Mouse (Mus musculus) testis, adult 2 months (tissue): ENCODE data around the gene Il4i1. TPM values are rescaled to one million over a fixed set of nuclear protein-coding genes. Genes with fewer than 3 reads are reported as not detected.

ENCODE experiments used
- H3K27ac ChIP-seq: fragments of 200-500 bp; 2 replicates; pipeline ENCODE4 v1.5.1; 2012; ENCODE audit warnings: low read depth, low read length; ENCODE audit not compliant: control insufficient read depth, insufficient read depth
- H3K27me3 ChIP-seq: fragments of 200-500 bp; 2 replicates; pipeline ENCODE4 v1.6.1; 2012; ENCODE audit warnings: mild to moderate bottlenecking, low read length, moderate library complexity; ENCODE audit not compliant: control insufficient read depth, insufficient read depth
- H3K36me3 ChIP-seq: fragments of 200-500 bp; 2 replicates; pipeline ENCODE4 v1.6.1; 2012; ENCODE audit warnings: mild to moderate bottlenecking, low read length; ENCODE audit not compliant: control insufficient read depth, insufficient read depth
- H3K4me1 ChIP-seq: fragments of 200-500 bp; 2 replicates; pipeline ENCODE4 v1.6.1; 2012; ENCODE audit warnings: low read length; ENCODE audit not compliant: control insufficient read depth, insufficient read depth
- H3K4me3 ChIP-seq: fragments of 200-500 bp; 2 replicates; pipeline ENCODE4 v1.5.1; 2012; ENCODE audit warnings: low read depth, mild to moderate bottlenecking, low read length, moderate library complexity, mixed read lengths; ENCODE audit not compliant: control insufficient read depth
- CTCF ChIP-seq: fragments of 200-500 bp; IDR thresholded peaks from 2 replicates; pipeline ENCODE4 v1.5.1; 2012; ENCODE audit warnings: low read depth, mild to moderate bottlenecking, inconsistent platforms, low read length, moderate library complexity; ENCODE audit not compliant: control insufficient read depth, insufficient read depth, insufficient replicate concordance
- POLR2A ChIP-seq: fragments of 200-500 bp; IDR thresholded peaks from 2 replicates; pipeline ENCODE4 v1.6.1; 2012; ENCODE audit warnings: low read depth, mild to moderate bottlenecking, inconsistent platforms, low read length, moderate library complexity; ENCODE audit not compliant: control insufficient read depth
- polyA plus RNA-seq: library from polyadenylated mRNA; depleted of rRNA; stranded (reverse); fragments of >200 nt; gene quantifications from 2 replicates; pipeline ENCODE4 v1.2.3, GENCODE M21; 2012

The Il4i1 gene
- polyA plus RNA-seq, 1 experiment, result 97.2 TPM

DNA sequence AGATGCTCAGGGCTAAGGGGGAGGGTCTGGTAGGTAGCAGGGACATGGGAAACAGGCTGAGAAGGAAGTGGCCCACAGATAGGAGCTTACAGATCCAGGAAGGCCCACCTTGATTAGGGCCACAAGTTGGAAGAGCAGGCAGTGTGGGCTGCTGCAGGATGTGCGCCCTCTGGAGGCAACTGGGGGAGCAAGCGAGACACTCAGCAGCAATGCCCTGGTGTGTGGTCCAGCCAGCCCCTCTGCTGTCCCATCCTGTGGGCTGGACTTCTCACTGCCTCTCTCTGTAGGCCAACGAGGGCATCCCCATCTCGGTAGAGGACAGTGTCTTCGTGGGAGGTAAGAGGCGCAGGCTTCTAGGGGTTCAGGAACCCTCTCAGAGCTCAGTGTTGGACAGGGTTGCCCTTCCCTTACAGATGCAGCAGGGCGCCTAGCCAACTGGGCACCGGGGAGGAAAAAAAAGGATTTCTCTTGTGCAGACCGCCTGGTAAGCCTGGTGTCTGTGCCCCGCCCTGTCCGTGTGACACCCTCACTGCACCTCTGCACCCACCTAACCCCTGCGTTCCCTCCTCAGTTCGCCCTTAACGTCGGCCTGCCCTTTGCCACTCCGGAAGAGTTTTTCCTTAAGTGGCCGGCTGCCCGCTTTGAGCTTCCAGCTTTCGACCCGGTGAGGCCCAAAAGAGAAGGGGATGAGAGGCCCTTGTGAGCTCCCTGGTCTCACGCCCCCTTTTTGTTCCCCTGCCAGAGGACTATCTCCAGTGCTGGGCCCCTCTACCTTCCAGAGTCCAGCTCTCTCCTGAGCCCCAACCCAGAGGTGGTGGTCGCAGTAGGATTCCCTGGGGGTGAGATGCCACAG, 44.6 kb downstream of the Il4i1 start:
- Histone ChIP-seq H3K36me3 (no peaks in the 10 kb centered on the region), H3K4me1 (peaks cover 29% of the 10 kb centered on the region), H3K4me3 (no peak overlapping the region)

GRCm38 (mm10) chr7:44861429-44861816, 45.2 kb downstream of the Il4i1 start:
- H3K4me1 ChIP-seq, result peaks cover 26% of the 10 kb centered on the region
- no peak for TF ChIP-seq CTCF
- TF ChIP-seq POLR2A, result no peak
- H3K36me3 ChIP-seq, result no peaks in the 10 kb centered on the region
- no peaks in the 10 kb centered on the region for H3K27me3 ChIP-seq
- no peak overlapping the region for H3K4me3 ChIP-seq
- H3K27ac ChIP-seq, result peak overlapping the region; percentile 16; the same call in 1 of the 2 replicates

More for the DNA sequence above, 44.6 kb downstream of the Il4i1 start:
- H3K27me3 ChIP-seq, result no peaks in the 10 kb centered on the region
- TF ChIP-seq POLR2A, result no peak
- TF ChIP-seq CTCF, result peak; percentile 82
- peak overlapping the region; percentile 27; the same call in 1 of the 2 replicates for H3K27ac ChIP-seq

DNA sequence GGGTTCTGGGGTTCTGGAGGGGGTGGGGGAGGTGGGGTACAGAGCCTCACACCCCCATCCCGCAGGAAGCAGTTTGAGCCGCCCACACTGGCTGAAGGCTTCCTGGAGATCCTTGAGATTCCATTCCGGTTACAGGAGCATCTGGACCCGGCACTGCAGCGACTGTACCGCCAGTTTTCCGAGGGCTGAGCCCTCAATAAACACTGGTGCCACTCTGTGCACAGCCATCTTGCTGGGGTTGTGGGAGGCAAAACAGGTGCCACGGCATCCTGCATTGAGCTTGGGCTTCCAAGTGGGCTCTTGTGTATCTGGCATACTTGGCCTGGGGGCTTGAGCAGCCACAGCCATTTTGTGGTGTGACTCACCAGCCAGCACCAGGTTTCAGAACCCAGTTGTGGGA, 46.2 kb downstream of the Il4i1 start:
- H3K4me1 ChIP-seq, result peaks cover 25% of the 10 kb centered on the region
- TF ChIP-seq POLR2A (no peak), CTCF (no peak)
- no peaks in the 10 kb centered on the region for H3K36me3 ChIP-seq
- H3K4me3 ChIP-seq, result no peak overlapping the region
- H3K27ac ChIP-seq, result no peak overlapping the region
- no peaks in the 10 kb centered on the region for H3K27me3 ChIP-seq

DNA sequence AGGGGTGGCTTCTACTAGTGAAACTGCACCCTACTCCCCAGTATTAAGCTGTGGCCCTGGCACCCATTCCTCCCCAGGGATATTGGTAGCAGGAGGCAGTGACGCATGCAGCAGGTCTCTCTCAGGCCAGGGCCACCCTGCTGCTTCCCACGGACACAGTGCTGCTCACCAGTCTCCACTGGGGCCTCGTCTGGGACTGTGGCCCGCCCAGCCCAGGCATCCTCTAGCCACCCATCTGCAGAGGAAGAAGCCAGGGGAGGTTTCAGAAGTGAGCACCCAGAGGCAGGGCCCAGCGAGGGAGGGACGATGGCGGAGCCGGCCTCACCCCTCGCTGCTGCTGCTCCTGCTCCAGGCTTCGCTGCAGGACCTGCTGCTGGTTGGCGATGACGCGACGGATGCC, 47.0 kb downstream of the Il4i1 start:
- no peaks in the 10 kb centered on the region for H3K27me3 ChIP-seq
- H3K4me1 ChIP-seq, result peaks cover 18% of the 10 kb centered on the region
- H3K36me3 ChIP-seq, result no peaks in the 10 kb centered on the region
- H3K4me3 ChIP-seq, result no peak overlapping the region
- no peak overlapping the region for H3K27ac ChIP-seq
- TF ChIP-seq CTCF (no peak), POLR2A (no peak)

GRCm38 (mm10) chr7:44863982-44864494, 47.9 kb downstream of the Il4i1 start:
- H3K36me3 ChIP-seq, result no peaks in the 10 kb centered on the region

DNA sequence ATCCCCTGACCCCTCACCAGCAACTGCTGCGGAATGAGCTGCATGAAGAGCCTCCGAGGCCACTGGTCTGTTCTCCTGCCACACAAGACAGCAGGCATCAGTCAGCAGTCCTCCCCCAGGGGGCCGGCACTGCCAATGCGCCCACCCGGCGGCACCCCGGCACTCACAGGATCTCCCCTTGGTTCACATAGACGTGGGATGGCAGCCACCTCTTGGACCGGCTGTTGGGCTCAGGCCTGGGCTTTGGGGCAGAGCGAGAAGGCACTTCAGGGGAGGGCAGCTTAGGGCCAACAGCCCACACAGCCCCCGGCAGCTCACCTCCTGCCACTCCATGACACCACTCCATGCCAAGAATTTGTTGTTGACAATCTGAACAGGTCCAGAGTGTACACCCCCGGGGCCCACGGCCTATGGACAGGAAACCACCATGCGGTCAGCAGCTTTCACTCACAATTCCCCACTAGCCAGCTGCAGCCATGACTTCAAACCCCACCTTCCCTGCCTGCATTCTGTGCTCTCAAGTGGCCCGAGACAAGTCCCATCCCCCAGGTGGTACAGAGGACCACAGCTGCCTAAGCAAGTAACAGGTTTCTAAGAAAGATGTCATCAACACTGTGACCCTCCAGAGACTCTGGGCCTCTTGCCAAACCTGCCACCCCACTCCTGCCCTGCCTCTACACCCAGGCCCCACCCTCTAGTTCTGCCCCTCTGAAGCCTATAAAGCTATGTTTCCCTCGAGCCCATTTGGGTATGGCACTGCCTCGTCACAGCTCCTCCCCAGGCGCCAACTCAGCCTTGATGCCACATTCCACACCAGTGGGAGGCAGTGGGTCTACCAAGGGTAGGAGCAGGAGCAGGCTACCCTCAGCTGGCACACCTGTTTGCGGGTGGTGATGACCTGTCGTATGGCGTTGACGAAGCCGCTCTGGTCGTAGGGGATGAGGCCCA, 48.7 kb downstream of the Il4i1 start:
- no peaks in the 10 kb centered on the region for H3K27me3 ChIP-seq
- no peak for TF ChIP-seq CTCF
- no peak for TF ChIP-seq POLR2A
- H3K4me3 ChIP-seq, result no peak overlapping the region
- no peak overlapping the region; the same call in 1 of the 2 replicates for H3K27ac ChIP-seq
- H3K36me3 ChIP-seq, result no peaks in the 10 kb centered on the region
- peaks cover 20% of the 10 kb centered on the region for H3K4me1 ChIP-seq

More at GRCm38 (mm10) chr7:44863982-44864494, 47.9 kb downstream of the Il4i1 start:
- no peak overlapping the region for H3K4me3 ChIP-seq
- TF ChIP-seq CTCF (no peak), POLR2A (peak; percentile 27; the same call in 1 of the 2 replicates)
- no peak overlapping the region for H3K27ac ChIP-seq
- peaks cover 18% of the 10 kb centered on the region for H3K4me1 ChIP-seq
- H3K27me3 ChIP-seq, result no peaks in the 10 kb centered on the region

DNA sequence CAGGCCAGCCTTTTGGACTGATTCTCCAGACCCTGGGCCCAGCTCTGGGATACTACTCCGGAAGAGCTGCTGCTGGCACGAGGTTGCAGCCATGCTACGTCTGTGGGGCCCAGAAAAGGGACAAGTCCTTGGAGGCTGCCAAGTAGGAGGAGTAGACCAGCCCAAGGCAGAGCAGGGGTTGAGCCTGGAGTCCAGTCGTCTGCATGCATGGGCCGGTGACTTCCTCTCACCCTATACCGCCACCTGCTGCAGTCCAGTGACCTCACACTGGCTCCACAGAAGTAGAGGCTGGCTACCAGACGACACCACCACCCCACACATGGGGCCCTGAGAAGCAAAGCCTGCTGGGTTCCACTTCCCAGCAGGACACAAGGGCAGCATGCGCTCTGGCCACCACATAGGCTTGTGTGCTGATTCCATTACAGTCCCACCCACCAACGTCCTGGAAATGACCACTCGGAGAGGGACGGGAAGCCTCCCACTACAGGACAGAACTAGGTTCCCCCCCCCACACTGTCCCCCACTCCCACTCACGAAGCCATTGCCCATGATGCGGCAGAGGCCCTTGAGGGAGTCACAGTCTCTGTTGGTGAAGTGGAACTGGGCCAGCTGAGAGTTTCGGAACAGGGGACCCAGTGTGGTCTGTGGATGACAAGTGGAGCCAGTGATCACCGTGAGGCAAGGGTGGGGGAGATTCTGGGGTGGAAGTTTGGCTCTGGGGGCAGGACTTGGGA, 50.3 kb downstream of the Il4i1 start:
- Histone ChIP-seq H3K36me3 (no peaks in the 10 kb centered on the region), H3K4me3 (no peak overlapping the region), H3K27ac (peak overlapping the region; percentile 46), H3K27me3 (no peaks in the 10 kb centered on the region), H3K4me1 (peaks cover 23% of the 10 kb centered on the region)
- TF ChIP-seq POLR2A, result 0 out of 2 replicates have a peak, but pooled peaks have one; percentile 26
- TF ChIP-seq CTCF, result peak; percentile 16; the same call in 1 of the 2 replicates
